Mouse (Mus musculus) A20 (cell line): ENCODE data around the gene B3gnt2.

Source experiments
- DNase-seq: peaks from one replicate; pipeline ENCODE4 v3.0.0-alpha.2; 2011; ENCODE audit warnings: low read depth, low spot score

Gene B3gnt2

GRCm38 (mm10) chr11:22871628-22872306, 11.0 kb upstream of the B3gnt2 start:
- DNase-seq, result peak; percentile 34

- no peak for DNase-seq
Observed at GRCm38 (mm10) chr11:22868582-22868981, 7.8 kb upstream of the B3gnt2 start.

DNA sequence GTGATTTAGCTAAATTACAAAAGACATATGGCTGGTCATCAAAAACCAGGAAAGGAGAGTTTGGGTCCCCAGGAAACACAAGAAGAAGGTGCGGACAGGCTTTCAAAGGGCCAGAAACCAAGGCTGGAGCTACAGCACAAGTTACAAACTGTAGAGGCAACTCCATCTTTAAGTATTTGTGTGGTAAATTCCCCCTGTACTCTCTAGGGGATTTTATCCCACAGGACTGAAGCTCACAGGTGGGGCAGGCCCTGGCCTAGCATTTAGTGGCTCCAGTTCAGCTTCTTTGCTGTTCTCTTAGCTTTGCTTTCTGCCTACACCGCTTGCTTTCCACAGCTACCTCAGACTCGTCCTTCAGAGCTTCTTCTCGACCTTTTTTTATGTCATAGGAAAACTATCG, 6.9 kb upstream of the B3gnt2 start:
- DNase-seq, result no peak

DNA sequence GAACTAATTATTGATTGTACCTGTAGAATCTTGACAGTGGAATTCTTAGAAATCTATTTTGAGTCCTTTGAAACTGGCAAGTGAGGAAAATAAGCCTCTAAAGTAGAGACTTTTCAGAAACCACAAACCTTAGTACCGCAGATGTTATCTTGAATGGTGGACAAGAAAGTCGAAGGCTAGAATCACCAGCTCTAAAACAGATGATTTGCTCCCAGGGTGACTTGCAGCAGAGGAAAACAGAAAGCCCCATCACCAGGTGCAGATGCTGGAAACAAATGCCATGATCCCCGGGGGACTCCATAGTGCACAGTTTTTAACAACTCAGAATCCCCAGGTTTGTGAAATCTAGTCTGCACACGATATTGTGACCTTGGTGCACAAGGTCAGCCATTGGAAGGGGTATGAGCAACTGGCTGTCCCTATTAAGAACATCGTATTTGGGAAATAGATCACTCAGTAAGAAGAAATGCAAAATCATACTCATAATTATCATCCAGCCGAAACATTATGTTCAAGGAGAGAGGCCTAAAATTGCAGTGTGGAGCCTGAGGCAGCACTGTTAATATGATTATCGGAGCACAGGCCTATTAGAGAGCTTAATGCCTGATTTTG, 5.0 kb upstream of the B3gnt2 start:
- no peak for DNase-seq

- no peak for DNase-seq
Observed at GRCm38 (mm10) chr11:22864305-22865060, 3.7 kb upstream of the B3gnt2 start.

- no peak for DNase-seq
Observed at GRCm38 (mm10) chr11:22863581-22863980, 2.8 kb upstream of the B3gnt2 start.

- DNase-seq, result no peak
Observed at GRCm38 (mm10) chr11:22861315-22861714, 554 bp upstream of the B3gnt2 start.

- peak; percentile 94 for DNase-seq
Observed at GRCm38 (mm10) chr11:22859633-22860334, 977 bp downstream of the B3gnt2 start.

GRCm38 (mm10) chr11:22859301-22859632, 1.5 kb downstream of the B3gnt2 start:
- DNase-seq, result peak; percentile 89

DNA sequence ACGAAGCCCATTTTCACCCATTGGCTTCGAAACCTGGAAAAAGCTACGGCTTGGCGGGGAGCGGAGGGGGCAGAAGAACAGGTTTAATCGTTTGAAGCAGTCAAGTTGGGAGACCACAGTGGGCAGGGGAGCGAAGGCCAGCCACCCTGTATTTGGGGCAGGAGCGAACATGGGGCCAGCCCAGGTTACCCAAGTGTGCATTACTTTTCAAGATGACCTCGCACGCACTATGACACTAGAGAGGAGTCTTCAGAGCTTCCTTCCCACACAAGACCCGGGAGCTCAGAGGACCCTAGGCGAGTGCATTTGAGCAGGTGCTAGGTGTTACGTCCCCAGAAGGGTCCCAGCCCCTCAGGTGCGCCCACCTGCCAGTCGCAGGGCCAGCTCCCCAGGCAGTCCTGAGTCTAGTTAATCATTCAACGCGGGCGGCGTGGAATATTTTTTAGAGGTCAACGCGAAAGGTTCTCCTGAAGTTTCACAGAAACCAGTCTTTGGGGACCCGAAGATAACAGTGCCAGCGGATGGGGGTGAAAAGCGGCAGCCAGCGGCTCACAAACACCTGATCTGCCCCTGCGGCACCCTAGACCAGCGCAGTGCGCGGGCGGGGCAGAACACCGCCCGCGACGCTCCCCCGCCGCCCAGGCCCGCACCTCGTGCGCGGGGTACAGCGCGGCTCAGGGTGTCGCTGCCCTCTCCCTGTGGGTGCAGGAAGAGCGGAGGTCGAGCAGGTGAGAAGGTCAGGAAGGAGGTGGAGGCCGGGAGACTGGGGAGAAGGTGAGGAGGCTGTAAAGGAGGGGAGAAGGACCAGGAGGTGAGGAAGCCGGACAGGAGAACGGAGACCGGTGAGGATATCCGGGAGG, 2.1 kb downstream of the B3gnt2 start:
- DNase-seq, result peak; percentile 78

DNA sequence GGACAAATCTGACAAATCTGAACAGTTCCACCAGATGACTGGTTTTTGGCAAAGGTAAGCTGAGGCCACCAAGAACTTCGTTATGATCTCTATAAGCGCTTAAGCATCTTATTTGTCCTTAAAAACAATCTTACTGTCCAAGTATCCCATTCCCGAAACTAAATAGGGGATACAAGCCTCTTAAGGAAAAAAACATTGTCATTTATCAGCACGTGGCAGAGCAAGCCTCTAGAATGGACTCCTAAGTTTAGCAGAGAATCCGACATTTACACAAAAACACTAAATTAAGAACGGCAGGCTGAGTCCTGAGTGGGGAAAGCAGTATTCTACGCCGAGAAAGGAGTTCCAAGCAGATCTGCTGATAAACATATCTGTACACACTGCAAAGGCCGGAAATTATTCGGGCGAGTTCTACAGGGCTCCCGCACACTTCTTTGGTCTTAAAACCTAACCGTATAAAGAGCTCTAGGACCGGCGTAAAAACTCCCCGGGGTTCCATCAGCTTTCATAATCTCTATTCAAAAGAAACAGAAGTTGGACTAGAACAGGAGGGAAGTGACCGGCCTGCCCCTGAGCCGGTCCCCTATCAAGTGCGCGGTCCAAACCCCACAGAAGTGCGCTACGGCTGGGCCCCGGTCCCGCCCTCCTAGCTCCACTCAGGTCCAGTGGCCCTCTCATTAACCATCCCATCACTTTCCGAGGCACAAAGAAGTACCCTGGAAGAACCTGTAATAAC, 2.9 kb downstream of the B3gnt2 start:
- DNase-seq, result peak; percentile 71

GRCm38 (mm10) chr11:22857106-22857704, 3.6 kb downstream of the B3gnt2 start:
- peak; percentile 72 for DNase-seq

- DNase-seq, result no peak
Observed at GRCm38 (mm10) chr11:22856371-22856965, 4.3 kb downstream of the B3gnt2 start.

GRCm38 (mm10) chr11:22854571-22854970, 6.2 kb downstream of the B3gnt2 start:
- DNase-seq, result no peak

DNA sequence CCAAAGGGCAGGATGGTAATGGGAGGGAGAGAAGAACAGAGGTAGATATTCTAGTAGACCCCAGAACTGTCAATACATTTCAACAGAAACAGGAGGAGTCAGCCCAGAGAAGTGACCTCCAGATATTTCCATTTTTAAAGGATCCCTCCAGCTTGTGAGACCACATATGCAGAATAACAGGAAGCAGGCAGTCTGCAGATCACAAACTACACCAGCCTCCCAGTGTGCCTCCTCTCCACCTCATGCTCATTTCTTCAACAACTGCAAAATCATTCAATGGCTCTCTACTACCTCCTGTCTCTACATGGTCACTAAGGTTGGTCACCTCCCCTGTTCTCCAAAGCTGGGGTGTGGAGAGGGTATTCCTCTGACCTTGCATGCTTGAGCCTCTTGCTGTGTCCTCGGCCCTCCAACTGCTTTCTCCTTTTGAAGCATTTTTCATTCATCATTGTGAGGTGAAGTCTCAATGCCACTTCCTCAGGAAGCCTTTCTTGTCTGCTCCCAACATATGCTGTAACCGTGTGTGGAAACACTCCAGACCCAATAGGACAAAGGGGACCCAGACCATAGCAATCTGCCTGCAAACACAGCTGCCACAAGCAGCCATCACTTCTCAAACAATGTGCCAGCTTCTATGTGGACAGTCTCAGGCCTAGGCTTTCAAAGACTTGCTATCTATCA, 7.1 kb downstream of the B3gnt2 start:
- no peak for DNase-seq

DNA sequence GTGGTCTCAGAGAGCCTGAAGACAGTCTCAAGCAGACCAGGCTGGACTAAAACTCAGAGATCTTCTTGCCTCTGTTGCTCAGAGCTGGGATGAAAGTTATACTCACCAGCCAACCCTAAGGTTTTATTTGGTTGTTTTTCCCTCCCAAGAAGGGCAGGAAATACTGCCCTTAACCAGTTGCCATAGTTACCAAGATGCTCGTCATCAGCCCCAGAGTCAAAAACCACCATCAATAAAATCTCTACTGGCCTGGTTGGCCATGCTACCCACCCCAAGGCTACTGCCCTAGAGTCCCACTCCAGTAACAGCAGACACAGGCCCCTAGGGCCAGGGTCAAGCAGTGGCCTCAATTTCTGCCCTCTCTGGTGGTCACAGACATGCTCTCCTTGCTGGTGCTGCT, 8.3 kb downstream of the B3gnt2 start:
- no peak for DNase-seq

GRCm38 (mm10) chr11:22851416-22851815, 9.3 kb downstream of the B3gnt2 start:
- DNase-seq, result no peak

DNA sequence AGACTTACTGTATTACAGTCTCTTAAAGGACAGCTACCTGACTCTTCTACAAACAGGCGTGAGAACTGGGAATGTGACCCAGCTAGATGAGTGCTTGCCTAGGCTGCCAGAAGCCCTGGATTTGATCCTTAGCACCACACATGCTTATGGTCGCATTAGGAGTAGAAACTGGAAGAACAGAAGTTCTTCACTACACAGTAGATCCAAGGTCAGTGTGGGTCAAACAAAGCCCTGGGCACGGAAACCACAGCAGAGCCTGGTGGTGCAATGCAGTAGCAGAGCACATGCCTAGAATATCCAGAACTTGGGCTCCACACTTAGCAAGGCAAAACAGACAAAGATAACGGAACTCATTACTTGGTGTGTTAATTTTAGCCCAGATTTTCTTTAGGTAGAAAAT, 10.7 kb downstream of the B3gnt2 start:
- DNase-seq, result no peak

GRCm38 (mm10) chr11:22848649-22849195, 12.0 kb downstream of the B3gnt2 start:
- DNase-seq, result peak; percentile 57
